Mouse (Mus musculus): ENCODE measurements around the gene Mrm1. TPM values are rescaled to one million over a fixed set of nuclear protein-coding genes. Genes with fewer than 3 reads are reported as not detected.

Gene Mrm1
- polyA plus RNA-seq, 1 experiment from 2014 or later: 19.6 TPM

GRCm38 (mm10) chr11:84797627-84798353 is 21.5 kb downstream of the Mrm1 start:
- H3K9ac ChIP-seq (replicated peaks): no peak overlapping the region
- no peak overlapping the region for H3K4me2 ChIP-seq
- H3K4me3 ChIP-seq (replicated peaks): no peak overlapping the region
- H3K9me3 ChIP-seq (replicated peaks): no peaks in the 10 kb centered on the region
- ATAC-seq (ENCODE audit: low FRiP score): no peak
- H3K36me3 ChIP-seq: no peaks in the 10 kb centered on the region
- H3K27me3 ChIP-seq (replicated peaks): 0 out of 2 replicates have a peak, but pooled peaks cover 2% of the 10 kb centered on the region
- WGBS: 22% methylated on average over 21 of the region's 21 CpGs
- peaks cover 11% of the 10 kb centered on the region; the same call in 1 of the 2 replicates for H3K4me1 ChIP-seq
- no peak overlapping the region for H3K27ac ChIP-seq (replicated peaks)

GRCm38 (mm10) chr11:84797026-84797425 is 22.3 kb downstream of the Mrm1 start:
- Histone ChIP-seq H3K36me3 (no peaks in the 10 kb centered on the region), H3K27ac (replicated peaks) (no peak overlapping the region), H3K9me3 (replicated peaks) (no peaks in the 10 kb centered on the region), H3K9ac (replicated peaks) (no peak overlapping the region), H3K4me2 (no peak overlapping the region), H3K4me1 (peaks cover 11% of the 10 kb centered on the region; the same call in 1 of the 2 replicates), H3K27me3 (replicated peaks) (0 out of 2 replicates have a peak, but pooled peaks cover 2% of the 10 kb centered on the region), H3K4me3 (replicated peaks) (no peak overlapping the region)
- ATAC-seq (ENCODE audit: low FRiP score): no peak
- 31% methylated on average over 10 of the region's 10 CpGs for WGBS

- Histone ChIP-seq H3K9ac (replicated peaks) (peak overlapping the region; percentile 32), H3K27me3 (replicated peaks) (0 out of 2 replicates have a peak, but pooled peaks cover 2% of the 10 kb centered on the region), H3K36me3 (no peaks in the 10 kb centered on the region), H3K4me1 (peaks cover 11% of the 10 kb centered on the region; the same call in 1 of the 2 replicates), H3K4me3 (replicated peaks) (peak overlapping the region; percentile 27), H3K4me2 (peak overlapping the region; percentile 55), H3K9me3 (replicated peaks) (no peaks in the 10 kb centered on the region), H3K27ac (replicated peaks) (no peak overlapping the region)
- 8% methylated on average over 17 of the region's 17 CpGs for WGBS
- peak; percentile 83 for ATAC-seq (ENCODE audit: low FRiP score)
Measured at GRCm38 (mm10) chr11:84794496-84795113, 24.7 kb downstream of the Mrm1 start.

GRCm38 (mm10) chr11:84793545-84793944 is 25.8 kb downstream of the Mrm1 start:
- no peak for ATAC-seq (ENCODE audit: low FRiP score)
- Histone ChIP-seq H3K36me3 (no peaks in the 10 kb centered on the region), H3K27ac (replicated peaks) (no peak overlapping the region), H3K4me3 (replicated peaks) (no peak overlapping the region), H3K4me2 (no peak overlapping the region), H3K4me1 (peaks cover 11% of the 10 kb centered on the region), H3K9me3 (replicated peaks) (no peaks in the 10 kb centered on the region), H3K27me3 (replicated peaks) (0 out of 2 replicates have a peak, but pooled peaks cover 2% of the 10 kb centered on the region), H3K9ac (replicated peaks) (no peak overlapping the region)

GRCm38 (mm10) chr11:84790383-84790782 is 28.9 kb downstream of the Mrm1 start:
- Histone ChIP-seq H3K4me1 (peaks cover 16% of the 10 kb centered on the region), H3K4me2 (no peak overlapping the region), H3K27me3 (replicated peaks) (no peaks in the 10 kb centered on the region), H3K36me3 (no peaks in the 10 kb centered on the region), H3K4me3 (replicated peaks) (no peak overlapping the region), H3K9me3 (replicated peaks) (no peaks in the 10 kb centered on the region), H3K27ac (replicated peaks) (no peak overlapping the region), H3K9ac (replicated peaks) (no peak overlapping the region)
- ATAC-seq (ENCODE audit: low FRiP score): no peak
- WGBS: 51% methylated on average over 6 of the region's 6 CpGs

- Histone ChIP-seq H3K9me3 (replicated peaks) (no peaks in the 10 kb centered on the region), H3K27me3 (replicated peaks) (peaks cover 6% of the 10 kb centered on the region; the same call in 1 of the 2 replicates), H3K9ac (replicated peaks) (no peak overlapping the region), H3K4me3 (replicated peaks) (no peak overlapping the region), H3K4me2 (peak overlapping the region; percentile 44), H3K36me3 (no peaks in the 10 kb centered on the region), H3K27ac (replicated peaks) (no peak overlapping the region), H3K4me1 (peaks cover 37% of the 10 kb centered on the region)
- WGBS: 4% methylated on average over 19 of the region's 19 CpGs
- ATAC-seq (ENCODE audit: low FRiP score): peak; percentile 40; the same call in 1 of the 2 replicates
Measured at GRCm38 (mm10) chr11:84780143-84780870, 39.0 kb downstream of the Mrm1 start.

GRCm38 (mm10) chr11:84775560-84775959 is 43.8 kb downstream of the Mrm1 start:
- no peak overlapping the region for H3K9ac ChIP-seq (replicated peaks)
- no peak overlapping the region for H3K4me2 ChIP-seq
- H3K4me1 ChIP-seq: peaks cover 37% of the 10 kb centered on the region
- 0 out of 2 replicates have a peak, but pooled peaks cover 5% of the 10 kb centered on the region for H3K27me3 ChIP-seq (replicated peaks)
- H3K4me3 ChIP-seq (replicated peaks): no peak overlapping the region
- ATAC-seq (ENCODE audit: low FRiP score): peak; percentile 46
- WGBS: 7% methylated on average over 4 of the region's 4 CpGs
- no peaks in the 10 kb centered on the region for H3K36me3 ChIP-seq
- H3K9me3 ChIP-seq (replicated peaks): no peaks in the 10 kb centered on the region
- H3K27ac ChIP-seq (replicated peaks): peak overlapping the region; percentile 54

GRCm38 (mm10) chr11:84774870-84775514 is 44.3 kb downstream of the Mrm1 start:
- no peak overlapping the region for H3K4me2 ChIP-seq
- peak; percentile 48; the same call in 1 of the 2 replicates for ATAC-seq (ENCODE audit: low FRiP score)
- H3K27ac ChIP-seq (replicated peaks): peak overlapping the region; percentile 54
- 24% methylated on average over 13 of the region's 13 CpGs for WGBS
- no peak overlapping the region for H3K9ac ChIP-seq (replicated peaks)
- no peaks in the 10 kb centered on the region for H3K9me3 ChIP-seq (replicated peaks)
- peaks cover 31% of the 10 kb centered on the region for H3K4me1 ChIP-seq
- no peaks in the 10 kb centered on the region for H3K36me3 ChIP-seq
- H3K27me3 ChIP-seq (replicated peaks): 0 out of 2 replicates have a peak, but pooled peaks cover 5% of the 10 kb centered on the region
- no peak overlapping the region for H3K4me3 ChIP-seq (replicated peaks)

- Histone ChIP-seq H3K4me3 (replicated peaks) (no peak overlapping the region), H3K27me3 (replicated peaks) (no peaks in the 10 kb centered on the region), H3K9ac (replicated peaks) (no peak overlapping the region), H3K9me3 (replicated peaks) (no peaks in the 10 kb centered on the region), H3K36me3 (no peaks in the 10 kb centered on the region), H3K4me2 (no peak overlapping the region), H3K27ac (replicated peaks) (no peak overlapping the region), H3K4me1 (peaks cover 52% of the 10 kb centered on the region)
- WGBS: 32% methylated on average over 6 of the region's 6 CpGs
- no peak for ATAC-seq (ENCODE audit: low FRiP score)
Measured at GRCm38 (mm10) chr11:84767898-84768297, 51.4 kb downstream of the Mrm1 start.

- Histone ChIP-seq H3K36me3 (no peaks in the 10 kb centered on the region), H3K9me3 (replicated peaks) (no peaks in the 10 kb centered on the region), H3K27me3 (replicated peaks) (no peaks in the 10 kb centered on the region), H3K27ac (replicated peaks) (peak overlapping the region; percentile 68; the same call in 1 of the 2 replicates), H3K4me3 (replicated peaks) (no peak overlapping the region), H3K9ac (replicated peaks) (no peak overlapping the region), H3K4me2 (peak overlapping the region; percentile 48; the same call in 1 of the 2 replicates), H3K4me1 (peaks cover 54% of the 10 kb centered on the region)
- no peak for ATAC-seq (ENCODE audit: low FRiP score)
- 20% methylated on average over 5 of the region's 5 CpGs for WGBS
Measured at GRCm38 (mm10) chr11:84765125-84765524, 54.2 kb downstream of the Mrm1 start.

GRCm38 (mm10) chr11:84764527-84764961 is 54.8 kb downstream of the Mrm1 start:
- 2% methylated on average over 20 of the region's 21 CpGs for WGBS
- peaks cover 59% of the 10 kb centered on the region for H3K4me1 ChIP-seq
- H3K27ac ChIP-seq (replicated peaks): peak overlapping the region; percentile 68

More at GRCm38 (mm10) chr11:84764527-84764961, 54.8 kb downstream of the Mrm1 start:
- peak overlapping the region; percentile 48 for H3K4me2 ChIP-seq
- no peak overlapping the region for H3K4me3 ChIP-seq (replicated peaks)
- no peaks in the 10 kb centered on the region for H3K36me3 ChIP-seq
- no peaks in the 10 kb centered on the region for H3K27me3 ChIP-seq (replicated peaks)
- no peaks in the 10 kb centered on the region for H3K9me3 ChIP-seq (replicated peaks)
- no peak overlapping the region for H3K9ac ChIP-seq (replicated peaks)
- ATAC-seq (ENCODE audit: low FRiP score): peak; percentile 36; the same call in 1 of the 2 replicates

Measured in neural tube, embryonic 15.5 days (tissue).